Mouse (Mus musculus): ENCODE data around the gene Taar1. TPM values are rescaled to one million over a fixed set of nuclear protein-coding genes. Genes with fewer than 3 reads are reported as not detected.

The Taar1 gene
- total RNA-seq (2015; ENCODE audit: low replicate concordance) = not detected in 2 replicates
- total RNA-seq (2017; ENCODE audit: low replicate concordance) = not detected in 2 replicates

GRCm38 (mm10) chr10:23920056-23920455 lies at the start of gene Taar1:
TSS of gene Taar1 (plus strand) at chr10:23920356.
- no peak for ATAC-seq (replicated peaks; ENCODE audit: low FRiP score, poor library complexity, severe bottlenecking)

- ATAC-seq (replicated peaks; ENCODE audit: low FRiP score, poor library complexity, severe bottlenecking) = no peak
These were observed 39.5 kb upstream of the Taar1 start for GRCm38 (mm10) chr10:23880695-23881094.

GRCm38 (mm10) chr10:23884910-23885309 lies 35.2 kb upstream of the Taar1 start:
- ATAC-seq (replicated peaks; ENCODE audit: low FRiP score, poor library complexity, severe bottlenecking) = no peak

- no peak for ATAC-seq (replicated peaks; ENCODE audit: low FRiP score, poor library complexity, severe bottlenecking)
These were observed 34.1 kb upstream of the Taar1 start for GRCm38 (mm10) chr10:23886060-23886459.

GRCm38 (mm10) chr10:23892987-23893386 lies 27.2 kb upstream of the Taar1 start:
- ATAC-seq (replicated peaks; ENCODE audit: low FRiP score, poor library complexity, severe bottlenecking) = no peak

- ATAC-seq (replicated peaks; ENCODE audit: low FRiP score, poor library complexity, severe bottlenecking) = no peak
These were observed 25.4 kb upstream of the Taar1 start, which contains the start of gene Vnn1 for GRCm38 (mm10) chr10:23894601-23895349. TSS of gene Vnn1 (plus strand) at chr10:23894688.

DNA sequence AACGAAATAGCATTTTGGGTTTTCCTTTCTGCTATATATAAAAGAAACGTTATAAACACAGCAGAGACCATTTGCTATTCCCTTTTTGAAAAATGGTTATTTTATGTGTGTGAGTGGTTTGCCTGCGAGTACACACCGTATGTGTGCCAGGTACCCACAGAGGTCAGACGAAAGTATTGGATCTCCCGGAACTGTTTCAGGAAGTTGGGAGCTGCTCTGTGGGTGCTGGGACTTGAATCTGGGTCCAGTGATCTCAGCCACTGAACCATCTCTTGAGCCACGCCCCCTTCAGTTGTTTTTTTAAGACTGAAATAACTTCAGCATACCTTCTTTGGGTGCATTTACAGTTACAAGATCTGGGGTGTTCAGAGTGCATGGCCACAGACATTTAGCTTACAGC lies 24.8 kb upstream of the Taar1 start:
- no peak for ATAC-seq (replicated peaks; ENCODE audit: low FRiP score, poor library complexity, severe bottlenecking)

DNA sequence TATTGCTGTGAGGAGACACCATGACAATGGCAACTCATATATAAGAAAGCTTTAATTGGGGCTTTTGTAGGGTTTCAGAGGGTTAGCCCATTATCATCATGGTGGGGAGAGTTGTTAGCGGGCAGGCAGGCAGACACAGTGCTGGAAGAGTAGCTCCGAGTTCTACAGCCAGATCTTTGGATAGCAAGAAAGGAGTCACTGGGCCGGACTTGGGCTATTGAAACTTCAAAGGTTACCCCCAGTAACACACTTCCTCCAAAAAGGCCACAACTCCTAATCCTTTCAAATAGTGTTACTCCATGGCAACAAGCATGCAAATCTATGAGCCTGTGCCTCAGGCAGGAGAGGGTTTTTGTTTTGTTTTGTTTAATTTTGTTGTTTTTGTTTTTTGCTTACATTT lies 19.0 kb upstream of the Taar1 start:
- ATAC-seq (replicated peaks; ENCODE audit: low FRiP score, poor library complexity, severe bottlenecking) = no peak

GRCm38 (mm10) chr10:23905661-23906060 lies 14.5 kb upstream of the Taar1 start:
- ATAC-seq (replicated peaks; ENCODE audit: low FRiP score, poor library complexity, severe bottlenecking) = no peak

DNA sequence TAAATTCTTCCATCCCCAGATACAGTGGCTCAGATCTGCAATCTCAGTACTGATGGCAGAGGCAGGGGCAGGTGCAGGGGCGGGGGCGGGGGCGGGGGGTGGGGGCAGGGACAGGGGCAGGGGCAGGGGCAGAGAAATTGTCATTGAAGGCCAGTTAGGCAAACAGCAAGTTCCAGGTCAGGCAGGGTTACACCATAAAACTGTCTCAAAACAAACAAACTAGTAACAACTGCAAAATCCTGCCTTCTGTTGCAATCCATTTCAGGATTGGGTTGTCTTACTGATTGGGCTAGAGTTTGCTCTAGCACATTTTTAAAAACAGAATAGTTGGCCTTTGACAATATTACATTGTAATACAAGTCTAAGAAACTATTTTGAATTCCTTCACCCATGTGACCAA lies 2.3 kb downstream of the Taar1 start:
- ATAC-seq (replicated peaks; ENCODE audit: low FRiP score, poor library complexity, severe bottlenecking) = no peak

DNA sequence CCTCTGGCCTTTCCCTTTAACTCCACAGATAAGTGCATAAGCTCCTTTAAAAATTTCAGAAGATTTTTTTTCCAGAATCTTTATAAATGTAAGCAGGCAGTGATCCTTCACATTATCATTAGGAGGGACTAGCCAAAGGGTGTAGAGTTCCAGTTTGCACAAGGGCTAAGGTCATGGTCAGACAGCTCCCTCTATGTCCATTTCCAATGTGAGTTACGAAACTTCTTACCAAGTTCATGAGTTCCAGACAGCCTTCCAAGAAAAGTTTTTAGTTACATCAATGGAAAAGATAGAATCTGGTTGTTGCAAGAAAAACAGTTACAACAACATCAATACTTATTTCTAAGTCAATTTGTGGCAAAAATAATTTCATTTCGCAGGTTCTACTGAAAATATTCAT lies 3.8 kb downstream of the Taar1 start:
- ATAC-seq (replicated peaks; ENCODE audit: low FRiP score, poor library complexity, severe bottlenecking) = no peak

- ATAC-seq (replicated peaks; ENCODE audit: low FRiP score, poor library complexity, severe bottlenecking) = no peak
These were observed 17.5 kb downstream of the Taar1 start for GRCm38 (mm10) chr10:23937613-23938012.

- ATAC-seq (replicated peaks; ENCODE audit: low FRiP score, poor library complexity, severe bottlenecking) = no peak
These were observed 18.2 kb downstream of the Taar1 start, which contains the start of gene Taar2 for GRCm38 (mm10) chr10:23938312-23938711. TSS of gene Taar2 (plus strand) at chr10:23938572.

DNA sequence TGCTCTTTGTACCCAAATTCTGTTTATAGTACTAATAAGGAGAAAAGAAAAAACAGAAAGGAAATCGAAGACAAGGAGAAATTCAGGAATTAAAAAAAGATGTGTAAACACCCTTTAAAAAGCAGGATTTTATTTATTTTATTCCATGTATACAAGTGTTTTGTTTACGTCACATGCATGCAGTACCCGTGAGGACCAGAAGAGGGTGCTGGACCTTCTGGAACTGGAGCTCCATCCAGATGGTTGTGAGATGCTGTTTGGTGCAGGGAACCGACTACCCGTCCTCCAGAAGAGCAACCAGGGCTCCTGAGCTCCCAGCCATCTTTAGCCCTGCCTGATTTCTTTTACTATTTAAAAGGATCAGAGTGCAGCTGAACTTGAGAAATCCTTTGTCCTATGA lies 22.3 kb downstream of the Taar1 start:
- no peak for ATAC-seq (replicated peaks; ENCODE audit: low FRiP score, poor library complexity, severe bottlenecking)

- no peak for ATAC-seq (replicated peaks; ENCODE audit: low FRiP score, poor library complexity, severe bottlenecking)
These were observed 27.9 kb downstream of the Taar1 start for GRCm38 (mm10) chr10:23948026-23948425.

- ATAC-seq (replicated peaks; ENCODE audit: low FRiP score, poor library complexity, severe bottlenecking) = no peak
These were observed 29.4 kb downstream of the Taar1 start, which contains the start of gene Taar3 for GRCm38 (mm10) chr10:23949508-23950005. TSS of gene Taar3 (plus strand) at chr10:23949558.

- ATAC-seq (replicated peaks; ENCODE audit: low FRiP score, poor library complexity, severe bottlenecking) = no peak
These were observed 31.6 kb downstream of the Taar1 start for GRCm38 (mm10) chr10:23951714-23952113.

DNA sequence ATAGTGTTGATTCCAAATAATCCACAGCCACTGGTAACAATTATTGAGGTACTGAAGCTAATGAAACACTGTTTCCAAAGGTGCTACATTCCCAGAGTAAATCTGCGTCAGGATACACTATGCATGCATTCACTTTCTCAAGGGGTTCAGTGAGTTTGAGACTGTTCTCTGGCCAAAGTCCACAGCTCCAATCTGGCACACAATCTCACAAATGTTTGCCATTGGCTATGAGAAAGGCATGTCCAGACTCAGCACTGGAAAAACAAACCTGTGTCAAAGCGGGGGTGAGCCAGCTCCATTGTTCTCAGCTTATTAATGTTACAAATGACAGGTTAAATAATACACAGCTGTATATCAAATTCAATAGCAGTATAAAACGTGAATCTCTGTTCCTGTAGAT lies 38.9 kb downstream of the Taar1 start:
- ATAC-seq (replicated peaks; ENCODE audit: low FRiP score, poor library complexity, severe bottlenecking) = no peak

- ATAC-seq (replicated peaks; ENCODE audit: low FRiP score, poor library complexity, severe bottlenecking) = no peak
These were observed 40.3 kb downstream of the Taar1 start, which contains the start of gene Taar4 for GRCm38 (mm10) chr10:23960444-23960915. TSS of gene Taar4 (plus strand) at chr10:23960494.

- no peak for ATAC-seq (replicated peaks; ENCODE audit: low FRiP score, poor library complexity, severe bottlenecking)
These were observed 43.3 kb downstream of the Taar1 start for GRCm38 (mm10) chr10:23963444-23963843.

DNA sequence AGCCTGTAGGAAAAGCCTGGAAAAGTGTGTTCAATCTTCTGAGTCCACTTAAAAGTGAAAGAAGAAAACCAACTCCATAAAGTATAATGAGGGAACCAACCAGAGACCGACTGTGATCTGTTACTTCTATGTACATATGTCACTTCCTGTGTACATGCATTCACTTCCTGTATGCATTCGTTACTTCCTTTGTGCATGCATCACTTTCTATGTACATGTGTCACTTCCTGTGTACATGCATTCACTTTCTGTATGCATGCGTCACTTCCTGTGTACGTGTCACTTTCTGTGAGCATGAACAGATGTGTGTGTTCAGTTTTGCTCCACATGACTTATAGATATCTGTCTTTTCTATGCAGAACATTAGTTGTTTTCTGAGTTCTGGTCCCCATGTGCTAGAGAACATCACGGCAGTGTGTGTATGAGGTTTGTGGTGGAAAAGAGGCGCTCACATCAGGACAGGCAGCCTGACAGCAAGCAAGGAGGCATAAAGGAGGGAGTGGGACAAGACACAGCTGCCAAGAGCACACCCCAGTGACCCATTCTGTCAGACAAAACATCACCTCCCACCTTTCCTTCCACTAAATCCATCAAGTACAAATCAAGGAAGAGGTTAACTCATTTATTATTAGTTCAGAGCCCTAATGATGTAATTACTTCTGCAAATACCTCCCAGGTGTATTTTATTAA lies 44.9 kb downstream of the Taar1 start:
- ATAC-seq (replicated peaks; ENCODE audit: low FRiP score, poor library complexity, severe bottlenecking) = no peak
